Mouse (Mus musculus): ENCODE measurements around the gene Col4a6.

Col4a6 gene

DNA sequence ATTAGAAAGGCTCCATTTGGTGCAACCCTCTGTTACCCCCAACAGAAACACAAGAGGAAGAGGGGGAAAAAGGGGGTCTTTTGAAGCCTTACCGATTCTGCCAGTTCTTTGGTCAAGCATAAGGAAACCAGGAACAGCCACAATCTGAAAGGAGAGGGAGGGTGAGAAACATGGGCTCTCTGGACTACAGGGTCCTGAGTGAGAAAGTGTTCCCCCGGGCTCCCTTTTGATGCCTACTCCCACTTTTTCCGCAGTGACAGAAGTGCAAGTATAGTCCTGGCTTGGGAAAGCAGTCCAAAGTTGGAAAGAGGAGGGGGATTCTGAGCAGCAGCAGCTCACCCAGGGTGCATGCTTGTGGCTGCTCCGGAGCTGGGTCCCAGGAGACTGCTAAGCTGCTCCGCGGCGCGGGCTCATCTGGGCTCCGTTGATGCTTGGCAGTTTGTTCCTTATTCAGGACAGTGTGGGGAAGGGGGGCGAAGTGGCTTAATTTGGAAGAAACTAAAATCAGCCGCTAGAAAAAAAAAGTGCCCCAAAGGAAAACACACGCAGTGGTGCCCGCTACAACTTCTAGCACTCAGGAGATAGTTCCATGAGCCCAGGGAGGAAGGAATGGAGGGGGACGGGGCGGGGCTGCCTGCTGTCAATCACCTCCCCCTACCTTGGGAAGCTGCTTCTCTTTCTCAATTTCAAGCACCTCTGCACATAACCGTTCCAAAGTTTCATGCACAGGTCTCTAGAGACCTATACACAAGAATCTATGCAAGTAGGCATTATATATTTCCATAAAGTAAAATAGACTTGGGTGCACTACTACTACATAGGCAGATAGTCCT, at the start of gene Col4a6:
Col4a6 (minus strand) TSS at position 607 of the 833 bp plus-strand sequence.
- DNase-seq (ENCODE audit: low read depth, low spot score) = no peak

- no peak for DNase-seq (ENCODE audit: low read depth, low spot score)
These were observed 29.2 kb upstream of the Col4a6 start for GRCm38 (mm10) chrX:141503125-141503524.

GRCm38 (mm10) chrX:141494545-141494944, 20.7 kb upstream of the Col4a6 start:
- DNase-seq (ENCODE audit: low read depth, low spot score) = no peak

DNA sequence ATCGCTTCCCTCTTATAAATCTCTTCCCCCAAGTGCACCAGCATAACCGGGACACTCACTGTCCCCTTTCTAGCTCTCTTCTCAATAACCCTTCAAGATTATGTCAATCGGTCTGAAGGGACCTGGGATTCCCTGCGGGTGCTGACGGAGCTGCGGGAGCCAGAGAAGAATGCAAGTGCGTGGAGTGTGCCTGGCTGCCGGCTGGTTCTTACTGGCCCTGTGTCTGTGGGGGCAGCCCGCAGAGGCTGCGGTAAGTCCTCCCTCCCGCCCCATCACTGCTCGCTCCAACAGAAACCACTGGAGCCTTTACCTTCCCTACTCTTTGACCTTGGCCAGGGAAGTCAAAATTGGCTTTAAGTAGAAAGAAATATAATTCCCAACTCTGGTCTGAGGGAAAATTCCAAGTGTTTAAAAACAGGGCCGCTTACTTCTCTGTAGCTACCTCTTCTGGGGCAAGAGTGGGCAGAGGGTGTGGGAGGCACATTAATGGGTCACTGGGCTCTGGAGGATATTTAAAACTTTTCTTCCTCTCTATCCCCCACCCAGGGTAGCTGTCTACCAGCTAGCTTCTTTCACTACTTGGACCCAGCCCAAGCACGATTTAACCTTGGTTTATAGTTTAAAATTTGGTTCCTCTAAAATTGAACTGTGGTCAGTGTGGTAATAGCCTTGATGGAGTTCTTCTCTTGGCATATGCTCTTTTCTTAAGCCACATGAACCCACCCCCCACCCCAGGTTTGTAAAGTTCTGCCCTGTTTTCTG, 1.9 kb upstream of the Col4a6 start:
- no peak for DNase-seq (ENCODE audit: low read depth, low spot score)

DNA sequence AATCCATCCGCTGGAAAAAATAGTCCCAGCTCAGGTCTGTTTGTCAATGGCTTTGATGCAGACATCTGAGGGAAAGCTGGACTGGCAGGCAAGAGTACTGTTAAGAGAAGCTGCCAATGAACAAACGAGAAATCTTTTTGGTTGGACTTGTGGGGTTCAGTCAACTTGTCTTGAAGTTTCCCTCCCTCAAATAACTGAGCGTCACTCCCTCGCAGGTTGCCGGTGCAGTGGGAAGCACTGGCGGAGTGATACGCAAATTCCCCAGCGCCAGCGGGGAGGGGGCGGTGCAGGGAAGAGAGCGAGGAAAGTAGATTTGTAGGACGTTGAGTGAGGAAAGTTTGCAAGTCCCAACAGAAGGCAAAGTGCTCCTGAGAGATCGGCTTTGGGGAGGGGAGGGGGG, 1.2 kb upstream of the Col4a6 start, which contains the start of gene Col4a5:
Col4a5 (plus strand) TSS at position 276 of the 400 bp plus-strand sequence.
- DNase-seq (ENCODE audit: low read depth, low spot score) = peak; percentile 4

GRCm38 (mm10) chrX:141447936-141448335, 25.9 kb downstream of the Col4a6 start:
- no peak for DNase-seq (ENCODE audit: low read depth, low spot score)

GRCm38 (mm10) chrX:141439423-141439822, 34.5 kb downstream of the Col4a6 start:
- DNase-seq (ENCODE audit: low read depth, low spot score) = peak; percentile 1

GRCm38 (mm10) chrX:141436780-141437179, 37.1 kb downstream of the Col4a6 start:
- no peak for DNase-seq (ENCODE audit: low read depth, low spot score)

DNA sequence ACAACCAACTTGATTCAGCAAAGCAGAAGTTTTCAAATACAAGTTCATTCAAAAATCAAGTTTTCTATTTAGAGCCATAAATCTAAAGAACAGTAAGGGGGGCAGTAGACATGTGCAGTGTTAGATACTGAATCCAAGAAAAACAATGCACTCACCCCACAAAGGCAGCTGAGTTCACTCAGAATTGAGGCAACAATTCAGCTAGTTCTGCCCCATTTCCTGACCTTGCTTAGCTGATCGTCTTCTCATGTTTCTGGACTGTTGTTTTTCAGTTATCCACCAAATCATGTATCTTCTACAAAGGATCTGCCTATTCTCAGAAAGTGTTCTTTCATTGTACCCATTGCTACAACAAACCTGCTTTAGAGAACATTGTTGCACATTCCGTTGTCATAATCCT, 58.6 kb downstream of the Col4a6 start:
- no peak for DNase-seq (ENCODE audit: low read depth, low spot score)

DNA sequence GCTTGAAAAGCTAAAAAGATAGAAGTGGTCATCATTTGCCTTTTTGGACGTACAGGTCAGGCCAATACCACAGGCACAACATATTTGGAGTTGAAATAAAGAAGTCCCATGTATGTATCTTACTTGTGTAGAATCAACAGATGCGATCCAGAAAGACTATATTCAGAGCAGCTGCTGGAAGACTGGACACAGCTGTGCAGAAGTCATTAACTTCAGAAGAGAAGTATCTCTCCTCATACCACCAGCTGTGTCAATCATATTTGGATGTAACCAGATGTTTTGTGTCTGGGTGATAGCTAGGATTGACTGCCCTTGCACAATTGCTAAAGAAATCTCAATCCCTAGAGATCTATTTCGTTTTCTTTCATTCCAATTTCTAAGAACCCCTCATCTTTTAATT, 77.6 kb downstream of the Col4a6 start:
- DNase-seq (ENCODE audit: low read depth, low spot score) = no peak

GRCm38 (mm10) chrX:141385399-141386105, 88.3 kb downstream of the Col4a6 start:
- DNase-seq (ENCODE audit: low read depth, low spot score) = no peak

DNA sequence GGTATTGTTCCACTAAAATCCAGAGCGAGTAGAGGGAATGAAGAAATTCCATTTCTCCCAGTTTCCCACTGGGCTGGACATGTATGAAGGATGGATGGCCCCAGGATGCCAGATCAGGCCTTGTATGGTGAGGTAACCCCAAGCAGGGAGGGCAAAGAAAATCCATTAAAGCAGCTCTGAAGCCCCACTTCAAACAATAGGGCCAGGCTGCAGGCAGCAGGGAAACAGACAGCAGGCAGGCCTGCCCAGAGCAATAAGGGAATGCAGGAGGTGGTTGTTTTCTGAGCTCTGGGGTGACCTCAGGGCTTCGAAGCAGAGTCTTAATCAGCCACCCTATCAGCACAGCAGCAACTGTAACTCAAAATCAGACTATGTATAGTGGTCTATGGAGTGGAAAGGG, 89.2 kb downstream of the Col4a6 start:
- no peak for DNase-seq (ENCODE audit: low read depth, low spot score)

GRCm38 (mm10) chrX:141370276-141370675, 103.6 kb downstream of the Col4a6 start:
- peak; percentile 59 for DNase-seq (ENCODE audit: low read depth, low spot score)

- peak; percentile 21 for DNase-seq (ENCODE audit: low read depth, low spot score)
These were observed 110.5 kb downstream of the Col4a6 start for GRCm38 (mm10) chrX:141363331-141363730.

- DNase-seq (ENCODE audit: low read depth, low spot score) = no peak
These were observed 132.5 kb downstream of the Col4a6 start for GRCm38 (mm10) chrX:141341417-141341816.

- no peak for DNase-seq (ENCODE audit: low read depth, low spot score)
These were observed 145.8 kb downstream of the Col4a6 start for GRCm38 (mm10) chrX:141328044-141328443.

DNA sequence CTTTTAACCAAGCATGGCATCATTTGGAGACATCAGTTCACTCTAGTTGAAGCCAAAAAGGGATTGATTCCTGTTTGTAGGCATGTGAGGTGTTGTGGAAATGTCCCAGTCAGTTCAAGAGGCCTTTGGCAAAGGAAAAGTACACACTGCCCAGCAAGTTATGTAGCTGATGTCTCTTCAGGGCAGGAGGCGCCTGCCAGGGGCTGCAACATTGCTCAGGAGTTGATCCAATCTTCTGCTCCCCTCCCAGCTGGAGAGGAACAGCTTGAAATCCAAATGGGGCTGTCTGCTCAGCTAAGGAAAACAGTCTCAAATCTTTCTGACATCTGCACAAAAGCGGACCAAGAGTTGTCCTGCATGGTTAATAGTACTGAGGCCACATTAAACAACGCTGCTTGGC, 149.7 kb downstream of the Col4a6 start:
- peak; percentile 10 for DNase-seq (ENCODE audit: low read depth, low spot score)

- DNase-seq (ENCODE audit: low read depth, low spot score) = no peak
These were observed 157.7 kb downstream of the Col4a6 start for GRCm38 (mm10) chrX:141316217-141316616.

GRCm38 (mm10) chrX:141315795-141316194, 158.1 kb downstream of the Col4a6 start:
- DNase-seq (ENCODE audit: low read depth, low spot score) = no peak

DNA sequence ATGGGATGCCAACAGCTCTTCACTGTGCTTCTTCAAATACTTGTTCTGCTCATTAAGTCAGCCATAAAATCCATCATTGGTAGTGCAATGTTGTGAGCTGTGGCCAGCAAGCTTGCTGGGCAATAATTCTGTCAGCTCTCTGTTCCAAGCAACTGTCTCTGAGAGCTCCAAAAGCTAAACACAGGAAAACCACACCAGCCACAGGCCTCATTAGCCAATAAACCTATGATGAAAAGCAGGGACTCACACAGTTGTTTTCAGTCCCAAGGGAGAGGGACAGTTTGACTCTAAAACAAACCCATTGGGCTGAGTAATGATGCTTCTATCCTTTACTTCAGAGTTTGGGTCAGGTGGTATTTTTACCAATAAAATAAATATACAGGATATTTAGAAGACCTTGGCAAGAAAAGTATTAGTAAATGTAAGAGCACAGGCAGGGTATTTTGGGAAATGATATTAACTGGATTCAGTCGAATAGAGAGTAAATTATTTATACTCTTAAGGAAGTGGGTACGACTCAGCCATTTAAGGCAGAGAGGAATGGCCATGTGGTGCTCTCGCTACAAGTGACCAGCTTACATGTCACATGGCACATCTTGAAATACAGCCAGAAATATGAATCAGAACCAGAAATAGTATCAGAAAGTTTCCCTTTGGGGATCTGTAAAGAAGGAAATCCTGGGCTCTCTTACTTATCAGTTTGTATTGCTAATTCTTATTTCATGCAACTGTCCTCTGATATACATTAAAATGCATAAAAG, 181.0 kb downstream of the Col4a6 start:
- peak; percentile 3 for DNase-seq (ENCODE audit: low read depth, low spot score)

GRCm38 (mm10) chrX:141276397-141276796, 197.5 kb downstream of the Col4a6 start:
- DNase-seq (ENCODE audit: low read depth, low spot score) = no peak

All from skeletal muscle tissue, adult 2 months (tissue).